Mouse (Mus musculus) lung, adult 2 months (tissue): Measurements from ENCODE around the gene Cox8b.

Experiments
- CTCF ChIP-seq: fragments of 200-500 bp; IDR thresholded peaks from 2 replicates; pipeline ENCODE4 v1.5.1; 2011; ENCODE audit warnings: mild to moderate bottlenecking, low read length, control low read depth; ENCODE audit not compliant: insufficient read depth
- POLR2A ChIP-seq: fragments of 200-500 bp; IDR thresholded peaks from 2 replicates; pipeline ENCODE4 v1.6.1; 2011; ENCODE audit warnings: low read depth, mild to moderate bottlenecking, control low read depth, low read length, borderline replicate concordance; ENCODE audit errors: extremely low read depth

GRCm38 (mm10) chr7:140897863-140898262 lies 2.4 kb downstream of the Cox8b start:
- TF ChIP-seq POLR2A, result no peak
- no peak for TF ChIP-seq CTCF
